ENCODE assay signal across 25 mouse cellular contexts in the genomic region with DNA sequence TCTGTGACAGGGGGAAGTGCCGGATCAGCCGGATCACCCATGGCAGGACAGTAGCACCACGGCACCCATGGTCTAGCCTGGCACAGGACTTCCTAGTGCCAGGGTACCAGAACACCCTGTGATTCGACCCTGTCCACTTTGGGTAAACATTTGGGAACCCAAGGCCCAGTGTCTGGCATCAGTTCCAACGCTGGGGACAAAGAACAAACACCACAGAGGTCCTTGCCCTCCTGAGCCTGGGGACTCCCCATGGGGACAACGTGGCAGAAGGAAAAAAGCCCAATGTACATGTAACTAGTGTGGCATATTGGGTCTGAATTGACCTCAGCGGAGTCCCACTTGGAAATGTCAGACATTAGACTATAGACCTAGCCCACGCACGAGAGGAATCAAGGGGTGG. TPM values are rescaled to one million over a fixed set of nuclear protein-coding genes. Genes with fewer than 3 reads are reported as not detected.
DNase-seq lines count a peak whose midpoint lies in the region; ATAC-seq and TF ChIP-seq lines count a peak whose summit lies in the region.
"Had no signal": no experiment of that assay in that cellular context is flagged by ENCODE, and none has a peak within 500 bp of the region (broad histone marks: within the 10 kb centered on the region; RNA-seq: fewer than 3 reads in every experiment).

No protein-coding gene starts in this region.

- WGBS in heart, embryonic 15.5 days: 72% methylated on average over 9 of the region's 9 CpGs
- 75% methylated on average over 9 of the region's 9 CpGs for WGBS in liver, embryonic 15.5 days (ENCODE audit: insufficient replicate concordance)
- WGBS in small intestine, adult 2 months: 80% methylated on average over 9 of the region's 9 CpGs

- H3K4me3 ChIP-seq in heart, embryonic 15.5 days: no peak overlapping the region
- H3K4me3 ChIP-seq in liver, embryonic 15.5 days (replicated peaks): no peak overlapping the region
- H3K4me3 ChIP-seq in small intestine, adult 2 months (ENCODE audit: low read depth, low read length): no peak overlapping the region
- H3K4me3 ChIP-seq: embryonic facial prominence, embryonic 15.5 days; forebrain, embryonic 10.5 days; limb, embryonic 15.5 days; midbrain, embryonic 13.5 days; neural tube, embryonic 13.5 days had no signal

- TF ChIP-seq POLR2A in small intestine, adult 2 months (IDR thresholded peaks at IDR 0.05; ENCODE audit: low read depth, low read length): no peak

- peak overlapping the region; percentile 55 for H3K27ac ChIP-seq in heart, embryonic 15.5 days
- peak overlapping the region; percentile 68 for H3K27ac ChIP-seq in liver, embryonic 15.5 days (replicated peaks)
- 0 out of 2 replicates have a peak overlapping the region, but pooled peaks have one; percentile 23 for H3K27ac ChIP-seq in small intestine, adult 2 months (ENCODE audit: insufficient read depth, low read depth, low read length)
- H3K27ac ChIP-seq: embryonic facial prominence, embryonic 15.5 days; hindbrain, embryonic 14.5 days; midbrain, embryonic 13.5 days; neural tube, embryonic 13.5 days had no signal

- ATAC-seq in heart, embryonic 15.5 days (replicated peaks; ENCODE audit: insufficient number of reproducible peaks, insufficient read depth, low FRiP score, low read depth): no peak
- peak; percentile 37; the same call in 1 of the 2 replicates for ATAC-seq in liver, embryonic 15.5 days (ENCODE audit: insufficient read depth)
- ATAC-seq: CD4-positive, CD25-positive, alpha-beta regulatory T cell, adult 4 months; forebrain, postnatal 0 days; lung, postnatal 0 days; midbrain, embryonic 13.5 days; Patski had no signal

- H3K9ac ChIP-seq in heart, embryonic 15.5 days: no peak overlapping the region
- no peak overlapping the region for H3K9ac ChIP-seq in liver, embryonic 15.5 days
- H3K9ac ChIP-seq: embryonic facial prominence, embryonic 15.5 days; forebrain, postnatal 0 days; hindbrain, embryonic 14.5 days; limb, embryonic 15.5 days; midbrain, embryonic 13.5 days; neural tube, embryonic 13.5 days had no signal

- peak; percentile 84 for DNase-seq in heart, adult 11 months
- no peak for DNase-seq in heart, postnatal 4 days
- no peak for DNase-seq in heart, postnatal 10 days
- DNase-seq in liver: no peak
- DNase-seq in c-Kit-positive CD71-positive TER-119-positive erythroid progenitor cells, embryonic 14.5 days (ENCODE audit: low spot score): no peak
- DNase-seq: adrenal gland, adult 8-10 months; cerebellum, adult 11-12 months; cerebellum, postnatal 25 days; embryo, embryonic 11 days; forebrain, postnatal 0 days; kidney, adult 9 months; right cerebral cortex, adult 18-20 months; thymus, postnatal 4 days had no signal

- H3K36me3 ChIP-seq in heart, embryonic 15.5 days: no peaks in the 10 kb centered on the region
- peaks cover 31% of the 10 kb centered on the region for H3K36me3 ChIP-seq in liver, embryonic 15.5 days (replicated peaks)
- H3K36me3 ChIP-seq in small intestine, adult 2 months (ENCODE audit: control insufficient read depth, insufficient read depth, low read length): no peaks in the 10 kb centered on the region
- H3K36me3 ChIP-seq: embryonic facial prominence, embryonic 15.5 days; limb, embryonic 15.5 days; midbrain, embryonic 13.5 days; neural tube, embryonic 13.5 days had no signal

- peaks cover 58% of the 10 kb centered on the region for H3K4me1 ChIP-seq in heart, embryonic 15.5 days (replicated peaks)
- peaks cover 63% of the 10 kb centered on the region for H3K4me1 ChIP-seq in liver, embryonic 15.5 days (replicated peaks)
- H3K4me1 ChIP-seq in small intestine, adult 2 months (ENCODE audit: control insufficient read depth, insufficient read depth, insufficient read length, low read length): no peaks in the 10 kb centered on the region

- no peak overlapping the region for H3K4me2 ChIP-seq in heart, embryonic 15.5 days
- H3K4me2 ChIP-seq in liver, embryonic 15.5 days: no peak overlapping the region
- H3K4me2 ChIP-seq: embryonic facial prominence, embryonic 15.5 days; hindbrain, embryonic 14.5 days; limb, embryonic 15.5 days; midbrain, embryonic 13.5 days; neural tube, embryonic 13.5 days had no signal

- intact Hi-C loops in heart, postnatal 10 days (cut with DNase I): no loop called here

- no peak for TF ChIP-seq CTCF in small intestine, adult 2 months (IDR thresholded peaks at IDR 0.05; ENCODE audit: extremely low read depth, insufficient read length, insufficient replicate concordance, low read depth, low read length)

- H3K27me3 ChIP-seq in heart, embryonic 15.5 days: no peaks in the 10 kb centered on the region
- H3K27me3 ChIP-seq in liver, embryonic 15.5 days: no peaks in the 10 kb centered on the region
- 0 out of 2 replicates have a peak, but pooled peaks cover 4% of the 10 kb centered on the region for H3K27me3 ChIP-seq in small intestine, adult 2 months (ENCODE audit: control insufficient read depth, insufficient read depth, low read length)
- H3K27me3 ChIP-seq: embryonic facial prominence, embryonic 15.5 days; limb, embryonic 15.5 days; midbrain, embryonic 13.5 days; neural tube, embryonic 13.5 days; Patski had no signal

- no peaks in the 10 kb centered on the region for H3K9me3 ChIP-seq in heart, embryonic 15.5 days (replicated peaks)
- H3K9me3 ChIP-seq in liver, embryonic 15.5 days (replicated peaks): no peaks in the 10 kb centered on the region
- H3K9me3 ChIP-seq: embryonic facial prominence, embryonic 15.5 days; forebrain, embryonic 10.5 days; limb, embryonic 15.5 days; midbrain, embryonic 13.5 days; neural tube, embryonic 13.5 days had no signal

RNA-seq across cellular contexts. Expression of gene Scarb1, which starts 10.7 kb away (rescaled TPM):
- total RNA-seq in heart, postnatal 4 days (2021): 10 to 100 TPM; 65.7 to 67.0 TPM
- 54.8 and 68.1 TPM in 2 replicates for polyA plus RNA-seq in heart, embryonic 15.5 days (2015; fragmentation: Nextera tagmentation; extraction: Ambion mirVana)
- 10 to 100 TPM; 62.6 to 73.8 TPM for total RNA-seq in heart, postnatal 10 days (2021)
- polyA plus RNA-seq in liver, embryonic 15.5 days (2015; fragmentation: Nextera tagmentation; extraction: Ambion mirVana): 76.6 and 87.3 TPM in 2 replicates
- 19.4 and 70.2 TPM in 2 replicates for polyA plus RNA-seq in small intestine, adult 2 months (2012; rRNA removed)

RNA-seq across cellular contexts. Expression of gene Gm10382, which starts 58.9 kb away (rescaled TPM):
- total RNA-seq in heart, postnatal 4 days (2021): under 1 TPM; 0.21 to 0.29 TPM
- polyA plus RNA-seq in heart, embryonic 15.5 days (2015; fragmentation: Nextera tagmentation; extraction: Ambion mirVana): 0.30 and 0.48 TPM in 2 replicates
- not detected for total RNA-seq in heart, postnatal 10 days (2021)
- polyA plus RNA-seq in liver, embryonic 15.5 days (2015; fragmentation: Nextera tagmentation; extraction: Ambion mirVana): 0.31 and 0.35 TPM in 2 replicates
- 0.08 and 0.15 TPM in 2 replicates for polyA plus RNA-seq in small intestine, adult 2 months (2012; rRNA removed)

RNA-seq across cellular contexts. Expression of gene Ubc, which starts 59.8 kb away (rescaled TPM):
- total RNA-seq in heart, postnatal 4 days (2021): 100 to 1,000 TPM; 781 to 834 TPM
- polyA plus RNA-seq in heart, embryonic 15.5 days (2015; fragmentation: Nextera tagmentation; extraction: Ambion mirVana): 782 and 963 TPM in 2 replicates
- total RNA-seq in heart, postnatal 10 days (2021): 1,000 to 10,000 TPM in 1 of 2 experiments, 100 to 1,000 TPM in 1; 934 to 1,069 TPM
- 563 and 623 TPM in 2 replicates for polyA plus RNA-seq in liver, embryonic 15.5 days (2015; fragmentation: Nextera tagmentation; extraction: Ambion mirVana)
- polyA plus RNA-seq in small intestine, adult 2 months (2012; rRNA removed): 327 and 848 TPM in 2 replicates
